Mouse (Mus musculus): ENCODE measurements around the gene Lrmda.

Gene Lrmda

GRCm38 (mm10) chr14:22719968-22720367, 700.5 kb downstream of the Lrmda start:
- DNase-seq (ENCODE audit: low read depth), result no peak

- DNase-seq (ENCODE audit: low read depth), result no peak
These were observed 702.3 kb downstream of the Lrmda start for GRCm38 (mm10) chr14:22721845-22722244.

GRCm38 (mm10) chr14:22727548-22727947, 708.0 kb downstream of the Lrmda start:
- DNase-seq (ENCODE audit: low read depth), result peak; percentile 9

GRCm38 (mm10) chr14:22728611-22729223, 709.2 kb downstream of the Lrmda start:
- DNase-seq (ENCODE audit: low read depth), result no peak

GRCm38 (mm10) chr14:22738603-22739002, 719.1 kb downstream of the Lrmda start:
- no peak for DNase-seq (ENCODE audit: low read depth)

- no peak for DNase-seq (ENCODE audit: low read depth)
These were observed 723.0 kb downstream of the Lrmda start for GRCm38 (mm10) chr14:22742527-22742926.

GRCm38 (mm10) chr14:22743264-22743663, 723.8 kb downstream of the Lrmda start:
- DNase-seq (ENCODE audit: low read depth), result no peak

GRCm38 (mm10) chr14:22744701-22745100, 725.2 kb downstream of the Lrmda start:
- DNase-seq (ENCODE audit: low read depth), result no peak

- DNase-seq (ENCODE audit: low read depth), result no peak
These were observed 725.9 kb downstream of the Lrmda start for GRCm38 (mm10) chr14:22745263-22745881.

GRCm38 (mm10) chr14:22745882-22746480, 726.5 kb downstream of the Lrmda start:
- DNase-seq (ENCODE audit: low read depth), result no peak

GRCm38 (mm10) chr14:22747816-22748215, 728.3 kb downstream of the Lrmda start:
- DNase-seq (ENCODE audit: low read depth), result no peak

- peak; percentile 25 for DNase-seq (ENCODE audit: low read depth)
These were observed 730.9 kb downstream of the Lrmda start for GRCm38 (mm10) chr14:22750409-22750808.

- DNase-seq (ENCODE audit: low read depth), result no peak
These were observed 731.8 kb downstream of the Lrmda start for GRCm38 (mm10) chr14:22751290-22751689.

GRCm38 (mm10) chr14:22754633-22755032, 735.1 kb downstream of the Lrmda start:
- DNase-seq (ENCODE audit: low read depth), result peak; percentile 11

GRCm38 (mm10) chr14:22757493-22757892, 738.0 kb downstream of the Lrmda start:
- no peak for DNase-seq (ENCODE audit: low read depth)

- DNase-seq (ENCODE audit: low read depth), result no peak
These were observed 739.7 kb downstream of the Lrmda start for GRCm38 (mm10) chr14:22759216-22759615.

GRCm38 (mm10) chr14:22759673-22760072, 740.2 kb downstream of the Lrmda start:
- DNase-seq (ENCODE audit: low read depth), result peak; percentile 80

GRCm38 (mm10) chr14:22760241-22761039, 740.9 kb downstream of the Lrmda start:
- no peak for DNase-seq (ENCODE audit: low read depth)

GRCm38 (mm10) chr14:22781709-22782108, 762.2 kb downstream of the Lrmda start:
- peak; percentile 50 for DNase-seq (ENCODE audit: low read depth)

- DNase-seq (ENCODE audit: low read depth), result no peak
These were observed 762.9 kb downstream of the Lrmda start for GRCm38 (mm10) chr14:22782365-22782764.

GRCm38 (mm10) chr14:22783211-22784161, 764.0 kb downstream of the Lrmda start:
- peak; percentile 15 for DNase-seq (ENCODE audit: low read depth)
